Mouse (Mus musculus): Measurements from ENCODE around the gene Mrpl57.

Gene Mrpl57

DNA sequence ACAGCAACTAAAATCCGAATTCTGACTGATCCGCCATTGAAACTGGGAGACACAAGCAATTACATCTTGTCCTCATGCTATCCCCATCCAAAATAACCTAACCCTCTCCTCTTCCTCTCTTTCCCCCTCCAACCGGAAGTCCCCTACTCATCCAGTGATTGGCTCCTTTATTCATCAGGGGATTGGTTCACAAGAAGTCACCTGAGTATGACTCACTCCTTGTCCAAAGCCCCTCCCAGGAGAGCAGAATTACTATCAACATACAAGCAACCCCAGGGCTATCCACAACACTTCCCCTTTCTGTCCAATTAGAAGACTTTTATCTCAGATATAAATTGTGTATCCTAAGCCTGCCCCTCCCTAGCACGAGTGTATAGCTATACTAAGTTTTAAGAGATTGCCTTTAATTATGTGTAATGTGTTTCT is 36.0 kb downstream of the Mrpl57 start:
- no peak for DNase-seq (ENCODE audit: low spot score)

DNA sequence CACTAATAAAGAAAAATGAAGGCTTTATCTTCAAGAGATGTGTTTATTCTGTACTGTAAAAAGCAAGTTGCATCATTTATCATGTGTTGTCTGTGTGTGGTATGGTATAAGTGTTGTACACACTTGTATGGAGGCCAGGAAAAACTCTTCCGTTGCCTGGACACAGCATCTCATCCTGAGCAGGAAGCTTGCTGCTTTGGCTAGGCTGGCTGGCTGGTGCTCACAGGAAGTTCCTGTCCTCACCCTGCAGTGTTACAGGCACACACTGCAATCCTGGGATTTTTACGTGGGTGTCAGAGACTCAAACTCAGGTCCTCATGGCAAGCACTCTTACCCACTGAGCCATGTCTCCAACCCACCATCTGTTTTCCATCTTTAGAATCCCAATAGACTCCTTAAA is 37.1 kb downstream of the Mrpl57 start:
- DNase-seq (ENCODE audit: low spot score), result no peak

DNA sequence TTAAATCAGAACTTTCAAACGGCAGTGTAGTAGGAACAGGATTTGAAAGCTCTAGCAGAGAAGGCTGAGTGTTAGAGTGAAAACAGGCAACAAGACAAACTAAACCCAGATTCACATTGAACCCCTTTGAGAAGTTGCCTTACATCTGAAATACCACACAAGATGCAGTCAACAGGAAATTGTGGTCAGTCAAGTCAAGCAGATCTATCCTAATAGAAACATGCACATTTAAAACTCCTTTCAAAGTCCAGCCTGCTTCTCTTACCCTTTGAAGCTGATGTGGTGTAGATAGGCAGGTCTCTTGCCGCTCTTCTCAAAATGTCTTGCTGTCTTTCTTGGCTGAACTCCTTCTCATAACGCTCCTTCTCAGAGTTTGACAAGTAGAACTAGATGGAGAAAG is 39.2 kb downstream of the Mrpl57 start:
- DNase-seq (ENCODE audit: low spot score), result no peak

DNA sequence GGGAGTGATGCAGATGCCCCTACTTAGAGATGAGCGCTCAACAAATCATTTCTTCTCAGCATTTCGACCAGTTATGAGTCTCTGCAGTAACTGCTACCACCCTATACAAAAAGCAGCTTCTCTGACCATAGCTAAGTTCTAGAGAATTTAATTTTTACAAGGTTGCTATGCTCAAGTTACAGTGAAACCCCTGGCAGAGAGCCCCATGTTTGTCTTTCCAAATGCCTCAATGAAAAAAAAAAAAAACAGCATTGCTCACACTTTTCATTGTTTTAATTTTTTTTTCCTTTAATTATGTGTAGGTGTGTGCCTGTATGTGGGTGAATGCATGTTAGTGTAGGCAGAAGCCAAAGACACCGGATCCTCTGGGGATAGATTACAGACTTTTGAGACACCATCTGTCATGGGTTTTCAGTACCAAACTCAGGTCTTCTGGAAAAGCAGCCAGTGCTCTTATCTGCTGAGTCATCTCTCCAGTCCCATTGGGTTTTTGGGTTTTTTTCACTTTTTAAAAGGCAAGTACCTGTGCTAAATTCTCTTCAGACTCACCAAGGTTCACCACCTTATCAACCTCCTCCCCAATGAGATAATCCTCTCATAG is 40.7 kb downstream of the Mrpl57 start:
- no peak for DNase-seq (ENCODE audit: low spot score)

DNA sequence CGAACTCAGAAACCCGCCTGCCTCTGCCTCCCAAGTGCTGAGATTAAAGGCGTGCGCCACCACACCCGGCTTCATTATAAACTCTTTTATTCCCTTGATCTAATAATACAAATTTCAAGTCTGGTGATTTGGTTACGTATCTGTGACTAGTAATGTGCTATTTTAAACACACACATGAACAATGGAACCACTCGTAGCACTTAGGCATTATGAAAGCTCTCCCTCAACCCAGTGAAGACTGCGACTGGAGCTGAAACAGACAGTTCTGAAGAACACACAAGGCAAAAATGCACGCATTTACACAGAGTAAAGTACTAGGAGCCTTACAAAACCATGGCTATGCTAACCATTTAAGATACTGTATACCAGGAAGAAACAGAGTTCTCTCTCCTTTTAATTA is 51.9 kb downstream of the Mrpl57 start:
- no peak for DNase-seq (ENCODE audit: low spot score)

Measured in spleen, adult 12 weeks (tissue).